Mouse (Mus musculus) hindbrain, embryonic 12.5 days (tissue): ENCODE data around the gene Fthl17d. TPM values are rescaled to one million over a fixed set of nuclear protein-coding genes. Genes with fewer than 3 reads are reported as not detected.
A peak's percentile ranks its signal among the peaks of the same experiment; 100 is the strongest.
"Not testable (repeated sequence)": the region's sequence is repeated elsewhere in the genome, so short reads cannot be mapped to it uniquely, and the experiment has no call there.

ENCODE experiments used
- ATAC-seq: fragments of 200-750 bp; cut with Nextera tagmentation; 2 replicates; pipeline ENCODE4 v1.8.0; 2017; ENCODE audit warnings: moderate TSS enrichment; ENCODE audit not compliant: low FRiP score
- H3K27ac ChIP-seq: fragments of 300-500 bp; sonication (generic); 2 replicates; pipeline ENCODE4 v1.5.1; 2016; ENCODE audit warnings: mild to moderate bottlenecking
- H3K27me3 ChIP-seq: fragments of 300-500 bp; sonication (generic); 2 replicates; pipeline ENCODE4 v1.6.1; 2016; ENCODE audit warnings: mild to moderate bottlenecking
- H3K36me3 ChIP-seq: fragments of 300-500 bp; sonication (generic); 2 replicates; pipeline ENCODE4 v1.6.1; 2016; ENCODE audit warnings: mild to moderate bottlenecking
- H3K4me1 ChIP-seq: fragments of 300-500 bp; sonication (generic); 2 replicates; pipeline ENCODE4 v1.6.1; 2016
- H3K4me2 ChIP-seq: fragments of 300-500 bp; sonication (generic); replicated peaks from 2 replicates; pipeline ENCODE4 v1.6.1; 2016; ENCODE audit warnings: mild to moderate bottlenecking
- H3K4me3 ChIP-seq: fragments of 300-500 bp; sonication (generic); 2 replicates; pipeline ENCODE4 v1.5.1; 2016; ENCODE audit warnings: mild to moderate bottlenecking
- H3K9ac ChIP-seq: fragments of 300-500 bp; sonication (generic); 2 replicates; pipeline ENCODE4 v1.6.1; 2016; ENCODE audit warnings: mild to moderate bottlenecking, moderate library complexity
- H3K9me3 ChIP-seq: fragments of 300-500 bp; sonication (generic); replicated peaks from 2 replicates; pipeline ENCODE4 v1.6.1; 2016; ENCODE audit warnings: mild to moderate bottlenecking
- WGBS: fragments of 180-500 bp; shearing (Covaris S2); methylation state at CpG from one replicate; pipeline ENCODE4 v1.1.7; 2016; 5-methylcytosine and 5-hydroxymethylcytosine counted together
- polyA plus RNA-seq: library from polyadenylated mRNA; unstranded; fragments of >200 nt; fragmentation: Nextera tagmentation; extraction: Ambion mirVana; gene quantifications from 2 replicates; pipeline ENCODE4 v1.2.1, GENCODE M21; 2016

Fthl17d gene
- not detected in 2 replicates for polyA plus RNA-seq

- H3K27me3 ChIP-seq, H3K4me2 ChIP-seq, ATAC-seq, H3K4me1 ChIP-seq, H3K9ac ChIP-seq, H3K27ac ChIP-seq, H3K4me3 ChIP-seq, H3K36me3 ChIP-seq, H3K9me3 ChIP-seq: not testable (repeated sequence)
- WGBS: no CpG with 5 or more reads among the region's 9 CpGs
These were observed at the start of gene Fthl17d for GRCm38 (mm10) chrX:8986655-8987054. TSS of gene Fthl17d (minus strand) at chrX:8986755.

- not testable (repeated sequence) for H3K27ac ChIP-seq, H3K27me3 ChIP-seq, H3K4me2 ChIP-seq, H3K9me3 ChIP-seq, H3K9ac ChIP-seq, H3K4me3 ChIP-seq, H3K36me3 ChIP-seq, H3K4me1 ChIP-seq, ATAC-seq
- WGBS: 92% methylated on average over 1 of the region's 10 CpGs
These were observed 46.6 kb upstream of the Fthl17d start, which contains the start of gene Fthl17e for GRCm38 (mm10) chrX:9033193-9033592. TSS of gene Fthl17e (plus strand) at chrX:9033493.

GRCm38 (mm10) chrX:9019481-9019880, 32.9 kb upstream of the Fthl17d start:
- no peaks in the 10 kb centered on the region for H3K27me3 ChIP-seq
- H3K36me3 ChIP-seq: no peaks in the 10 kb centered on the region
- no peak overlapping the region for H3K27ac ChIP-seq
- no peak overlapping the region for H3K4me3 ChIP-seq
- H3K4me2 ChIP-seq: no peak overlapping the region
- ATAC-seq: no peak
- no peaks in the 10 kb centered on the region for H3K4me1 ChIP-seq
- WGBS: 61% methylated on average over 9 of the region's 10 CpGs
- H3K9me3 ChIP-seq: no peaks in the 10 kb centered on the region
- H3K9ac ChIP-seq: no peak overlapping the region

- no peak for ATAC-seq
- no peak overlapping the region for H3K4me2 ChIP-seq
- WGBS: 59% methylated on average over 1 of the region's 1 CpGs
- no peaks in the 10 kb centered on the region for H3K9me3 ChIP-seq
- no peak overlapping the region for H3K9ac ChIP-seq
- no peaks in the 10 kb centered on the region for H3K27me3 ChIP-seq
- H3K36me3 ChIP-seq: no peaks in the 10 kb centered on the region
- H3K27ac ChIP-seq: no peak overlapping the region
- H3K4me3 ChIP-seq: no peak overlapping the region
- H3K4me1 ChIP-seq: no peaks in the 10 kb centered on the region
These were observed 29.5 kb upstream of the Fthl17d start for GRCm38 (mm10) chrX:9016079-9016478.

- H3K9me3 ChIP-seq, ATAC-seq, H3K27me3 ChIP-seq, H3K4me2 ChIP-seq, H3K36me3 ChIP-seq, H3K9ac ChIP-seq, H3K4me3 ChIP-seq, H3K27ac ChIP-seq, H3K4me1 ChIP-seq: not testable (repeated sequence)
- no CpG with 5 or more reads among the region's 11 CpGs for WGBS
These were observed 10.1 kb downstream of the Fthl17d start, which contains the start of gene Fthl17c for GRCm38 (mm10) chrX:8976459-8976858. TSS of gene Fthl17c (minus strand) at chrX:8976559.

GRCm38 (mm10) chrX:8964618-8965017, 21.9 kb downstream of the Fthl17d start:
- WGBS: 49% methylated on average over 4 of the region's 4 CpGs
- H3K36me3 ChIP-seq, ATAC-seq: not testable (repeated sequence)

GRCm38 (mm10) chrX:8962875-8963274, 23.7 kb downstream of the Fthl17d start, which contains the start of gene Fthl17b:
TSS of gene Fthl17b (minus strand) at chrX:8962975.
- H3K9ac ChIP-seq, H3K4me3 ChIP-seq, H3K36me3 ChIP-seq, H3K4me1 ChIP-seq, H3K27me3 ChIP-seq, ATAC-seq, H3K4me2 ChIP-seq, H3K27ac ChIP-seq, H3K9me3 ChIP-seq: not testable (repeated sequence)
- 93% methylated on average over 4 of the region's 11 CpGs for WGBS

More at GRCm38 (mm10) chrX:8964618-8965017, 21.9 kb downstream of the Fthl17d start:
- H3K4me3 ChIP-seq, H3K4me2 ChIP-seq, H3K9ac ChIP-seq, H3K4me1 ChIP-seq, H3K27ac ChIP-seq, H3K27me3 ChIP-seq, H3K9me3 ChIP-seq: not testable (repeated sequence)

GRCm38 (mm10) chrX:8948130-8948805, 38.3 kb downstream of the Fthl17d start:
- not testable (repeated sequence) for H3K27me3 ChIP-seq, H3K4me1 ChIP-seq, H3K9ac ChIP-seq, H3K9me3 ChIP-seq, H3K4me2 ChIP-seq, H3K36me3 ChIP-seq, H3K27ac ChIP-seq, H3K4me3 ChIP-seq
- 17% methylated on average over 7 of the region's 7 CpGs for WGBS
- 0 out of 2 replicates have a peak, but pooled peaks have one; percentile 66 for ATAC-seq

- no peaks in the 10 kb centered on the region for H3K36me3 ChIP-seq
- WGBS: 80% methylated on average over 8 of the region's 8 CpGs
- H3K4me2 ChIP-seq: no peak overlapping the region
- H3K9me3 ChIP-seq: no peaks in the 10 kb centered on the region
- no peak for ATAC-seq
- no peaks in the 10 kb centered on the region for H3K27me3 ChIP-seq
- no peak overlapping the region for H3K27ac ChIP-seq
- H3K9ac ChIP-seq: no peak overlapping the region
- H3K4me1 ChIP-seq: no peaks in the 10 kb centered on the region
- H3K4me3 ChIP-seq: no peak overlapping the region
These were observed 42.5 kb downstream of the Fthl17d start for GRCm38 (mm10) chrX:8944041-8944440.

Other genes with a start within 250 kb of the Fthl17d start
- not detected in 2 replicates for gene Ssx9, start 238.3 kb downstream of the Fthl17d start, polyA plus RNA-seq
- gene Ssxb5, start 183.1 kb downstream of the Fthl17d start, polyA plus RNA-seq: not detected in 2 replicates
- gene Gm6592, start 142.8 kb downstream of the Fthl17d start, polyA plus RNA-seq: not detected in 2 replicates
- gene Gm5751, start 112.5 kb downstream of the Fthl17d start, polyA plus RNA-seq: not detected in 2 replicates
- 16.6 and 17.2 TPM in 2 replicates for gene B630019K06Rik, start 94.4 kb downstream of the Fthl17d start, polyA plus RNA-seq
- not detected in 2 replicates for gene Fthl17b, start 23.8 kb downstream of the Fthl17d start, polyA plus RNA-seq
- not detected in 2 replicates for gene Fthl17c, start 10.2 kb downstream of the Fthl17d start, polyA plus RNA-seq
- gene Fthl17e, start 46.7 kb upstream of the Fthl17d start, polyA plus RNA-seq: not detected in 2 replicates
- gene Fthl17f, start 76.3 kb upstream of the Fthl17d start, polyA plus RNA-seq: not detected in 2 replicates
- not detected in 2 replicates for gene 4930402K13Rik, start 117.8 kb upstream of the Fthl17d start, polyA plus RNA-seq
- gene Lancl3, start 213.1 kb upstream of the Fthl17d start, polyA plus RNA-seq: 1.9 TPM in 2 replicates